Mouse (Mus musculus): ENCODE data around the gene Stim2.

DNA sequence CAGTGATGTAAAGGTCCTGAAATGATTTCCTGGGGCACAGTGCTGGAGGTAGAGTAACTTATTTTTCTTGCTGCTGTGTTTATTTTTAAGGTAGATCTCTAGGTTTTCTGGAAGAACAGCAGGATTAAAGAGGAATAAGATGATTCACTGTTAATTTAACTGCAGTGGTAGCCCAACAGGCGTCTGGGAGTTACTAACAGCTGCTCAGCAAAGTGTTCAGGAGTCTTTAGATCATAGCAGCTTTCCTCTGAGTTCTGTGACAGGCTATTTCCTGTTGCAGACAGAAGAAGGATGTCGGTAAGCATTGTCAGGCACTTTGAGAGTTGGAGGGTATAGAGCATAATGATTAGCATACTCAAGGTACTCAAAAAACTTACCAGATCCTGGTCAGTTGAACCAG is 1.5 kb downstream of the Stim2 start:
- no peak for TF ChIP-seq EP300 (IDR thresholded peaks at IDR 0.05; ENCODE audit: low read depth)
- no peak for TF ChIP-seq CTCF (IDR thresholded peaks at IDR 0.05; ENCODE audit: low read depth)
